ENCODE assay signal across 26 mouse cellular contexts in genomic region chr12:54516463-54516862, GRCm38 (mm10).
DNase-seq lines count a peak whose midpoint lies in the region; ATAC-seq and TF ChIP-seq lines count a peak whose summit lies in the region.
"Had no signal": no experiment of that assay in that cellular context is flagged by ENCODE, and none has a peak within 500 bp of the region (broad histone marks: within the 10 kb centered on the region; RNA-seq: fewer than 3 reads in every experiment).

No protein-coding gene starts in this region.

- no peak overlapping the region for H3K4me3 ChIP-seq in intestine, embryonic 14.5 days (ENCODE audit: low read depth, low read length)
- H3K4me3 ChIP-seq in intestine, postnatal 0 days (ENCODE audit: low read depth, low read length) = no peak overlapping the region
- H3K4me3 ChIP-seq in intestine, embryonic 16.5 days (ENCODE audit: low read length) = no peak overlapping the region
- H3K4me3 ChIP-seq in stomach, postnatal 0 days (ENCODE audit: low read depth, low read length) = no peak overlapping the region
- H3K4me3 ChIP-seq in liver, embryonic 12.5 days = no peak overlapping the region
- no peak overlapping the region for H3K4me3 ChIP-seq in midbrain, embryonic 15.5 days
- H3K4me3 ChIP-seq: embryonic facial prominence, embryonic 13.5 days; erythroblast, embryonic 14.5 days; hindbrain, embryonic 13.5 days; liver, embryonic 15.5 days; lung, embryonic 15.5 days; midbrain, embryonic 13.5 days had no signal

- ATAC-seq in intestine, embryonic 14.5 days (replicated peaks; ENCODE audit: low FRiP score, low TSS enrichment, low read depth) = peak; percentile 43
- ATAC-seq in intestine, postnatal 0 days = no peak
- ATAC-seq in intestine, embryonic 16.5 days = peak; percentile 26; the same call in 1 of the 2 replicates
- no peak for ATAC-seq in stomach, postnatal 0 days (ENCODE audit: low FRiP score, low TSS enrichment)
- no peak for ATAC-seq in liver, embryonic 12.5 days
- ATAC-seq in midbrain, embryonic 15.5 days (replicated peaks) = no peak
- ATAC-seq: forebrain, postnatal 0 days; midbrain, embryonic 13.5 days had no signal

- H3K9me3 ChIP-seq in intestine, embryonic 14.5 days (ENCODE audit: control insufficient read depth, low read length) = no peaks in the 10 kb centered on the region
- no peaks in the 10 kb centered on the region for H3K9me3 ChIP-seq in intestine, postnatal 0 days (ENCODE audit: control insufficient read depth)
- H3K9me3 ChIP-seq in intestine, embryonic 16.5 days (ENCODE audit: control insufficient read depth, low read length) = no peaks in the 10 kb centered on the region
- H3K9me3 ChIP-seq in stomach, postnatal 0 days (ENCODE audit: control insufficient read depth, low read length) = no peaks in the 10 kb centered on the region
- H3K9me3 ChIP-seq in liver, embryonic 12.5 days (replicated peaks) = no peaks in the 10 kb centered on the region
- no peaks in the 10 kb centered on the region for H3K9me3 ChIP-seq in midbrain, embryonic 15.5 days
- H3K9me3 ChIP-seq: embryonic facial prominence, embryonic 13.5 days; hindbrain, embryonic 13.5 days; liver, embryonic 15.5 days; lung, embryonic 15.5 days; midbrain, embryonic 13.5 days had no signal

- TF ChIP-seq CTCF in intestine, postnatal 0 days (IDR thresholded peaks at IDR 0.05; ENCODE audit: low read depth) = no peak
- TF ChIP-seq CTCF in stomach, postnatal 0 days (IDR thresholded peaks at IDR 0.05; ENCODE audit: low read depth) = no peak

- H3K36me3 ChIP-seq in intestine, embryonic 14.5 days (ENCODE audit: control insufficient read depth, insufficient read depth, low read length) = no peaks in the 10 kb centered on the region
- no peaks in the 10 kb centered on the region for H3K36me3 ChIP-seq in intestine, postnatal 0 days (ENCODE audit: control insufficient read depth, insufficient read depth)
- H3K36me3 ChIP-seq in intestine, embryonic 16.5 days (ENCODE audit: control insufficient read depth, insufficient read depth, low read length) = no peaks in the 10 kb centered on the region
- H3K36me3 ChIP-seq in stomach, postnatal 0 days (ENCODE audit: control insufficient read depth, insufficient read depth, low read length) = no peaks in the 10 kb centered on the region
- no peaks in the 10 kb centered on the region for H3K36me3 ChIP-seq in liver, embryonic 12.5 days
- no peaks in the 10 kb centered on the region for H3K36me3 ChIP-seq in midbrain, embryonic 15.5 days (replicated peaks)
- H3K36me3 ChIP-seq: embryonic facial prominence, embryonic 13.5 days; hindbrain, embryonic 13.5 days; liver, embryonic 15.5 days; lung, embryonic 15.5 days; midbrain, embryonic 13.5 days had no signal

- no peak overlapping the region for H3K4me2 ChIP-seq in intestine, embryonic 14.5 days (ENCODE audit: low read length)
- H3K4me2 ChIP-seq in intestine, postnatal 0 days (replicated peaks; ENCODE audit: low read depth) = no peak overlapping the region
- no peak overlapping the region for H3K4me2 ChIP-seq in intestine, embryonic 16.5 days (ENCODE audit: low read depth, low read length)
- H3K4me2 ChIP-seq in stomach, postnatal 0 days (replicated peaks; ENCODE audit: low read depth) = no peak overlapping the region
- no peak overlapping the region for H3K4me2 ChIP-seq in liver, embryonic 12.5 days
- H3K4me2 ChIP-seq in midbrain, embryonic 15.5 days = no peak overlapping the region
- H3K4me2 ChIP-seq: embryonic facial prominence, embryonic 13.5 days; hindbrain, embryonic 13.5 days; liver, embryonic 15.5 days; lung, embryonic 15.5 days; midbrain, embryonic 13.5 days had no signal

- H3K9ac ChIP-seq in intestine, embryonic 14.5 days (ENCODE audit: low read length) = no peak overlapping the region
- no peak overlapping the region for H3K9ac ChIP-seq in intestine, postnatal 0 days (ENCODE audit: low read depth, low read length)
- H3K9ac ChIP-seq in intestine, embryonic 16.5 days (ENCODE audit: low read depth, low read length) = no peak overlapping the region
- H3K9ac ChIP-seq in stomach, postnatal 0 days (ENCODE audit: low read length) = no peak overlapping the region
- no peak overlapping the region for H3K9ac ChIP-seq in liver, embryonic 12.5 days
- no peak overlapping the region for H3K9ac ChIP-seq in midbrain, embryonic 15.5 days
- H3K9ac ChIP-seq: embryonic facial prominence, embryonic 13.5 days; forebrain, postnatal 0 days; hindbrain, embryonic 13.5 days; liver, embryonic 15.5 days; lung, embryonic 15.5 days; midbrain, embryonic 13.5 days had no signal

- no peaks in the 10 kb centered on the region for H3K27me3 ChIP-seq in intestine, embryonic 14.5 days (replicated peaks; ENCODE audit: control insufficient read depth, insufficient read depth, low read length)
- no peaks in the 10 kb centered on the region for H3K27me3 ChIP-seq in intestine, postnatal 0 days (replicated peaks; ENCODE audit: control insufficient read depth, insufficient read depth, low read length)
- no peaks in the 10 kb centered on the region for H3K27me3 ChIP-seq in intestine, embryonic 16.5 days (replicated peaks; ENCODE audit: control insufficient read depth, insufficient read depth, low read length)
- H3K27me3 ChIP-seq in stomach, postnatal 0 days (ENCODE audit: control insufficient read depth, insufficient read depth, low read length) = no peaks in the 10 kb centered on the region
- no peaks in the 10 kb centered on the region for H3K27me3 ChIP-seq in liver, embryonic 12.5 days (replicated peaks)
- no peaks in the 10 kb centered on the region for H3K27me3 ChIP-seq in midbrain, embryonic 15.5 days (replicated peaks)
- H3K27me3 ChIP-seq: embryonic facial prominence, embryonic 13.5 days; hindbrain, embryonic 13.5 days; liver, embryonic 15.5 days; lung, embryonic 15.5 days; midbrain, embryonic 13.5 days; Patski had no signal

- peak overlapping the region; percentile 44; the same call in 1 of the 2 replicates for H3K27ac ChIP-seq in intestine, embryonic 14.5 days (ENCODE audit: low read depth)
- H3K27ac ChIP-seq in intestine, postnatal 0 days (ENCODE audit: low read depth, low read length) = no peak overlapping the region
- peak overlapping the region; percentile 52; the same call in 1 of the 2 replicates for H3K27ac ChIP-seq in intestine, embryonic 16.5 days (ENCODE audit: low read length)
- peak overlapping the region; percentile 30; the same call in 1 of the 2 replicates for H3K27ac ChIP-seq in stomach, postnatal 0 days (replicated peaks)
- no peak overlapping the region for H3K27ac ChIP-seq in liver, embryonic 12.5 days
- no peak overlapping the region for H3K27ac ChIP-seq in midbrain, embryonic 15.5 days
- H3K27ac ChIP-seq: hindbrain, embryonic 13.5 days; liver, embryonic 15.5 days; lung, embryonic 15.5 days; midbrain, embryonic 13.5 days had no signal

- TF ChIP-seq EP300 in stomach, postnatal 0 days (optimal IDR thresholded peaks at IDR 0.05) = no peak

- peaks cover 13% of the 10 kb centered on the region for H3K4me1 ChIP-seq in intestine, embryonic 14.5 days (replicated peaks; ENCODE audit: control insufficient read depth, insufficient read depth, low read length)
- no peaks in the 10 kb centered on the region for H3K4me1 ChIP-seq in intestine, postnatal 0 days (replicated peaks; ENCODE audit: control insufficient read depth, insufficient read depth, low read length)
- H3K4me1 ChIP-seq in intestine, embryonic 16.5 days (ENCODE audit: control insufficient read depth, insufficient read depth, low read length) = peaks cover 9% of the 10 kb centered on the region; the same call in 1 of the 2 replicates
- H3K4me1 ChIP-seq in stomach, postnatal 0 days (replicated peaks; ENCODE audit: control insufficient read depth, insufficient read depth) = no peaks in the 10 kb centered on the region
- H3K4me1 ChIP-seq in liver, embryonic 12.5 days = no peaks in the 10 kb centered on the region
- H3K4me1 ChIP-seq in midbrain, embryonic 15.5 days = peaks cover 3% of the 10 kb centered on the region; the same call in 1 of the 2 replicates
- H3K4me1 ChIP-seq: liver, embryonic 15.5 days had no signal

- WGBS in intestine, embryonic 14.5 days = 40% methylated on average over 3 of the region's 3 CpGs
- WGBS in intestine, postnatal 0 days = 44% methylated on average over 3 of the region's 3 CpGs
- 50% methylated on average over 3 of the region's 3 CpGs for WGBS in intestine, embryonic 16.5 days
- 36% methylated on average over 3 of the region's 3 CpGs for WGBS in stomach, postnatal 0 days
- 64% methylated on average over 3 of the region's 3 CpGs for WGBS in liver, embryonic 12.5 days (ENCODE audit: insufficient replicate concordance)
- WGBS in midbrain, embryonic 15.5 days = 81% methylated on average over 3 of the region's 3 CpGs

- DNase-seq in intestine, embryonic 14.5 days (ENCODE audit: low spot score) = no peak
- DNase-seq in Muller cell, postnatal 12 days (ENCODE audit: inconsistent ontology term) = peak; percentile 9
- no peak for DNase-seq in stomach, postnatal 0 days (ENCODE audit: low spot score)
- DNase-seq in left cerebral cortex, adult 8-10 months (ENCODE audit: low spot score in 2 of 2) = no peak
- DNase-seq: adrenal gland, postnatal 14 days; cerebellum, adult 11 months; cerebellum, adult 9-11 months; embryo, embryonic 11 days; forebrain, postnatal 0 days; gastrocnemius, postnatal 10 days; heart, postnatal 4 days; kidney, adult 2 months; layer of hippocampus, postnatal 36 days; liver; right cerebral cortex, postnatal 25 days had no signal

Comparison
In these comparisons a context has a peak if more than half of its experiments do, and no peak if none do; other contexts are left out.
1. ATAC-seq: peak in intestine, embryonic 14.5 days (single experiment) and intestine, embryonic 16.5 days (single experiment); none in intestine, postnatal 0 days (single experiment), stomach, postnatal 0 days (single experiment), liver, embryonic 12.5 days (single experiment) and midbrain, embryonic 15.5 days (single experiment).
2. H3K27ac ChIP-seq: peak in intestine, embryonic 14.5 days (single experiment), intestine, embryonic 16.5 days (single experiment) and stomach, postnatal 0 days (single experiment); none in intestine, postnatal 0 days (single experiment), liver, embryonic 12.5 days (single experiment) and midbrain, embryonic 15.5 days (single experiment).